Mouse (Mus musculus) mesoderm, embryonic 11.5 days (tissue): ENCODE data around the gene Tas2r107.
"Not testable (repeated sequence)": the region's sequence is repeated elsewhere in the genome, so short reads cannot be mapped to it uniquely, and the experiment has no call there.

Source experiments
- DNase-seq: peaks from one replicate; pipeline ENCODE4 v3.0.0-alpha.2; 2012; ENCODE audit warnings: low read depth, low spot score

Tas2r107 gene

GRCm38 (mm10) chr6:131660049-131660448 is at the start of gene Tas2r107:
TSS of gene Tas2r107 (minus strand) at chr6:131660149.
- no peak for DNase-seq

- no peak for DNase-seq
Measured at GRCm38 (mm10) chr6:131689963-131690362, 30.0 kb upstream of the Tas2r107 start, which contains the start of gene Tas2r114. TSS of gene Tas2r114 (minus strand) at chr6:131690063.

GRCm38 (mm10) chr6:131687395-131687794 is 27.4 kb upstream of the Tas2r107 start, which contains the start of gene Tas2r105:
TSS of gene Tas2r105 (minus strand) at chr6:131687495.
- DNase-seq, result no peak

GRCm38 (mm10) chr6:131685644-131686043 is 25.7 kb upstream of the Tas2r107 start, which contains the start of gene Tas2r104:
TSS of gene Tas2r104 (minus strand) at chr6:131685744.
- DNase-seq, result no peak

GRCm38 (mm10) chr6:131678786-131679185 is 18.8 kb upstream of the Tas2r107 start, which contains the start of gene Tas2r106:
TSS of gene Tas2r106 (minus strand) at chr6:131678886.
- no peak for DNase-seq

GRCm38 (mm10) chr6:131630812-131631211 is 29.1 kb downstream of the Tas2r107 start, which contains the start of gene Tas2r130:
TSS of gene Tas2r130 (minus strand) at chr6:131630912.
- DNase-seq, result no peak

- not testable (repeated sequence) for DNase-seq
Measured at GRCm38 (mm10) chr6:131609956-131610355, 50.0 kb downstream of the Tas2r107 start.
